Mouse (Mus musculus) ovary, adult 18-20 months (tissue): ENCODE measurements at regions not wholly inside any gene's neighbourhood (a gene's known extent, or its start where the extent isn't known, plus 50 kb on each side); places are given as distances from the start of the nearest gene placed in this dataset.

Source experiments
- DNase-seq: peaks from one replicate; pipeline ENCODE4 v3.0.0; 2022; ENCODE audit warnings: low spot score, mixed read lengths

DNA sequence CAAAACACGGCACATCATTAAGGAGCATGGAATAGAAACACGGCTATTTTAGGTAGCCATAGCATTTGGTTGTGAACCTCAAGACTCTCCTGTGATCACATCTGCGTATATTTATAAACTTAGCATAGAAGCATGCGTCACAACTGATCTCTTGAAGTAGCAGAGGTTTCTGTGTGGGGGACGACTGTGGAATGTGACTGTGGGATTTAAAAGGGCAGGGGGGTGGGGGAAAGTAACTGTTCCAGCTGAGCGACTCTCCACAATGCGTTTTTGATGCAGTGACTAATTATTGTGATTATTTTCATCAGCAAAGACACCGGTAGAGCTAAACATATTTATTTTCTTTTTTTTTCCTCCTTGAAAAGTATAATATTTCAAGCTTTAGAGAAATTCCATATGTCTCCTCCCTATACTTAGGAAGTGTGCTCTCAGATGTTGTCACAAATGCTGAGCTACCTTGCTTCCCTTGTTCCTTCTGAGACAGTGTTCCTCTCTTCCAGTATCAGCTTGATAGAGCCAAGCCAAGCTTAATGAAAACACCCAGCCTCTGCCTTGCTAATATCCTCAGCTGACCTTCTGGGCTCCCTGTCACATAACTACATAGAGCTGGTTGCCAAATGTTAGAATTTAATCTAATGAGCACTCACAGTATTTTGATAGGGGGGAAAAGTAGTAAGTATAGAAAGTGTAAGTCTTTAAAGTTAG lies 75.0 kb upstream of the Magi3 start:
- no peak for DNase-seq

DNA sequence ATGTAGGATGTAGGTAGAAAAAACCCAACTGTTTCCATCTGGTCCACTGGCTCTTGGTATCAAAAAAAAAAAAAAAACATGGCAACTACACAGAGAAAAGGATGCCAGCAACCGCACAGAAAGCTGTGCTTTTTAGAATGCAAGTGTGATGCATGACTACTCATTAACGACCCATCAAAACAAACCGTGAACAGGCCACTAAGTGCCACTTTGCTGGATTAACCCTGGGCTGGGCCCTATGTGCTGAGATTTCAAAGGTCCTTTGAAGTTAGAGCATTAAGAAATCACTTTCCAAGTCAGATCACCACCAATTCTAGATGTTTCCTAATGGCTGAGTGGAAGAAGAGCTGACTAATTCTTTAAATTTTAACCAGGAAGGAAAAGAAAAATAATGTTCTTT lies 73.7 kb upstream of the Magi3 start:
- DNase-seq, result no peak

DNA sequence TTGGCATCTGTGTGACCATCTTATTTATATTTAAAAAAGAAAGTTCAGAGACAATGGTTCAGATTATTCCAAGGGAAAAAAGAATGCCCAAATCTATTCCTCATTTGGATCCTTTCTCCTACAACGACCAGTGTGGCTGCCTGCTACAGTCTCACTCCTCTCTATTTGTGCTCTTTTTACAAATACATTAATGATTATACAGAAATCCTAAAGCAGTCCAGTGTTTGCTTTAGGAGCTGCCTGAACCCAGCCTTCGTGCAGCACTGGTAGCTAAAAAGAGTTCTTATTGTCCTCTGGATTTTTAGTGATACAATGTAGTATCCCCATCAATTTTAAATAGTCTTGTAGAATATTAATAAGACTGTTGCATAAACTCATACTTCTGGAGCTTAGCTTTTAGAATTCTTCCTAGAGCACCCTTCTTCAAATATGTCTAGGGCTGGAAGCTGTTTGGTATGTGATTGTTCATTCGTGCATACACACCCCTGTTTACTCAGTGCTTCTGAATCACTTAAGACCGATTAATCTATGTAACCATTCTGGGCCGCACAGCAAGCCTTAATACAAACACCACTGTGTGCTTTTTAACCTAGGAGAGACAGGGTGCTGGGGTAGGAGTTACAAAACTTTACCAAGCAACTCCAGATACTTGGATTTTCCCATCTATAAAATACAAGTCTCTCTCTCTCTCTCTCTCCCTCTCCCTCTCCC lies 69.0 kb upstream of the Magi3 start:
- no peak for DNase-seq

DNA sequence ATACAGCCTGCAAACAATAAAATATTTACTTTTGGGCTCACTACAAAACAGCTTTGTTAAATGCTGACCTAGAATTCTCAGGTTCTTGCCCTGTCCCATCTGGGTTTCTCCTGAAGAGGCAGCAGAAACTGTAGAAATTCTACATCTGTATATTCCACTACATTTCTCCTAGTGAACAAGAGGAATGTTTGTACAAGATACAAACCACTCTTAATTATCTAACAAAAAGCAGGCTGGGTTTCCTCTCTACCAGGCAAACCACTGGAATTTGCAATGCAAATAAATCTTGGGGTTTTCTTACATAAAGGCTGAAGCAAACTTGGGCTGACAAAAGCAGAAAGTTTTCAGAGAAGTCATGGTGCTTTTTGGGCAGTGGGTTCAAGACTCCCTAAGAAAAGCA lies 67.7 kb upstream of the Magi3 start:
- DNase-seq, result no peak

DNA sequence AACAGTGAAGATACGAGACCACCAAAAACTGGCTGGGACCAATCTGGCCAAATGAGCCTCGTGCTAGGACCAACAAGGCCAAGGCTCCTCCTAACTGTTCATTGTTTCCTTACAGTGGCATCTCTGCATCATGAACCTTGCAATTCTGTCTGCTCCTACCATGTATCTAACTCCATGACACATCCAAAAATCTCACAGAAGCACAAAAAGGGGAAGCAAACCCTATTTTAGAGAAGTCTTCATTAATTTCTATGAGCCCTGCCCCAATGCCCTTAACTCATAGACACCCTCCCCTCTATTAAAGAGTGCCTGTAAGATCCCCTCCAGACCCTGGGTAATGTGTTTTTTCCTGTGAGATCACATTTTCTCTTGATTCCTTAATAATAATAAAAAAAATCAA lies 64.8 kb upstream of the Magi3 start:
- DNase-seq, result no peak

DNA sequence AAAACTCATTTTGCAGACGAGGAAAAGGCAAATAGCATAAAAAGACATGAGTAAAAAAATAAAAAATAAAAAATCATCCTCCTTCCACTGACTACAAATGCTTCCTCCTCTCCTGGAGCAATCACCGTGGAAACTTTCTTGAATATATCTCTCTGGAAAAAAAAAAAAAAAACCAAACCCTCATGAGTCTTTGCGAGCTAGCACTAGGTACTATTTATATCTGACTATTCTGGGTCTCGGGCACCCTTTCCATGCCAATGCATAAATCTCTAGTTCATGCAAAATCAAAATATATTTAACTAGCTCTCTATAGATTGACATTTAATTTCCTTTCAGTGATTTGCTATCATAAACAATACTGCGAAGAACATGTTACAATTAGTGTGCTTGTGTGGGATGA lies 63.7 kb upstream of the Magi3 start:
- no peak for DNase-seq

DNA sequence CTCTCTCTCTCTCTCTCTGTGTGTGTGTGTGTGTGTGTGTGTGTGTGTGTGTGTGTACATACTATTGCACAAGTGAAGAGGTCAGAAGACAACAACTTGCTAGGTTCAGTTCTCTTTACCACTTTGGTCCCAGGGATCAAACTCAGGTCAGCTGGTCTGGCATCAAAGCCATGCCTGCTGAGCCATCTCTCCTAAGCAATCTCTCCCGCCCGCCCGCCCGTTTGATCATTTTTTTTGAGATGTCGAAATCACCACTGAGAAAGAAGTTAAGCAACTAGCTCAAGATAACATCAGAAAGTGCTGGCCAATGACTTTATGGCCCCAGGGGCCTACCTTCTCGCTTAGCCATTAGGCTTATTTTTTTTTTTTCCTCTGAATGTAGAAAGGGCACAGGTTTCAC lies 59.3 kb upstream of the Magi3 start:
- DNase-seq, result no peak

DNA sequence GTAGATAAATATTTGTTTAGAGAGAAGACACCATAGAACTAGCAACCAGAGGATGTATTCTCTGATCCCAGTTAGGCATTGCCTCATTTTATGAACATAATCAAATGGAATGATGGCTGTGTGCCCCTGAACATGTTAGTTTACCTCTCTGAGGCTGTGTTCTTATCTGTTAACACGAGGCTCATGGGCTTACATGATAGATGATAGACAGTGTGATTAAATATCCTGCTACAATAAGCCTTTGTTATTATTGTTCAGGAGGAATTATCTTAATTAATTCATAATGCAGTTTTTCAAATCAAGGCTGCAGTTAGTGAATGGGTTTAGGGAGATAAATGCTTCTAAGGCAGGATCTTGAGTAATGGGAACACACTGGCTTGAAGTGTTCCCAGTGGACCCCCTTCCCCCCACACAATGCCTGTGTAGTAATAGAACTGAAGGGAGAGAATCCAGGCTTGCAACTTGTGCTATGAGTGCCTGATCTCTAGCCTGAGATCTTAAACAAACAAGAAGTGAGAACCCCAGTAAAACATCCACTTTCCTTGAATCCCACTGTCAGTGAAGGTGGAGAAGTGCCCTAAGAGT lies 54.6 kb upstream of the Magi3 start:
- DNase-seq, result no peak

DNA sequence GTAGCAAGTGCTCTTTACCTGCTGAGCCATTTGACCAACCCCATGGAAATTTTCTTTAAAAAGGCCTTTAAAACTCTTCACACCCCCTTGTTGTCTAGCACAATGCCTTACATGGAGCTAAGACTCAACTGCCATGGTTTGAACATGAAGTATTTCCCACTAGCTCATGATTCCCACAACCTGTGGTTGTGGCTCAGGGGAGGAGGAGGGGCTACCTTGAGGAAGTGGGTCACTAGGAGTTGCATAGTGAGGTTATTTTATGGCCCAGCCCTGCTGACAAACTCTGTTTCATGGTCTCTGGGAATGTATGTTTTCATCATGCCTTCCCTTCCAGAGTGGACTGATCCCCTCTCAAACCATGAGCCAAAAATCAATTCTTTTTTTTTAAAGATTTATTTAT lies 53.9 kb upstream of the Magi3 start:
- DNase-seq, result no peak
